Mouse (Mus musculus): ENCODE measurements around the gene Slc43a3. TPM values are rescaled to one million over a fixed set of nuclear protein-coding genes. Genes with fewer than 3 reads are reported as not detected.
A peak's percentile ranks its signal among the peaks of the same experiment; 100 is the strongest.

The Slc43a3 gene
- total RNA-seq, 4 experiments from 2014 or later, result 1.1 to 3.1 (median 2.1) TPM; not detected in 1

GRCm38 (mm10) chr2:84980188-84980587, 43.8 kb downstream of the Slc43a3 start, which contains the start of gene Prg2:
TSS of gene Prg2 (plus strand) at chr2:84980461.
- DNase-seq (ENCODE audit: low spot score in 2 of 2), result no peak

GRCm38 (mm10) chr2:84987930-84988329, 51.6 kb downstream of the Slc43a3 start, which contains the start of gene Prg3:
TSS of gene Prg3 (plus strand) at chr2:84988215.
- no peak for DNase-seq (ENCODE audit: low spot score in 2 of 2)

- DNase-seq (ENCODE audit: low spot score in 2 of 2), result no peak
Observed at GRCm38 (mm10) chr2:84996376-84996775, 60.0 kb downstream of the Slc43a3 start.

- DNase-seq (ENCODE audit: low spot score in 2 of 2), result no peak
Observed at GRCm38 (mm10) chr2:84999486-85000181, 63.3 kb downstream of the Slc43a3 start.

GRCm38 (mm10) chr2:85001497-85001896, 65.1 kb downstream of the Slc43a3 start:
- no peak for DNase-seq (ENCODE audit: low spot score in 2 of 2)

GRCm38 (mm10) chr2:85002575-85002974, 66.2 kb downstream of the Slc43a3 start:
- DNase-seq (ENCODE audit: low spot score in 2 of 2), result no peak

GRCm38 (mm10) chr2:85004341-85004740, 68.0 kb downstream of the Slc43a3 start:
- DNase-seq (ENCODE audit: low spot score in 2 of 2), result peak in 1 of 2 experiments; percentile 15

GRCm38 (mm10) chr2:85006600-85006999, 70.2 kb downstream of the Slc43a3 start:
- DNase-seq (ENCODE audit: low spot score in 2 of 2), result no peak

- DNase-seq (ENCODE audit: low spot score in 2 of 2), result peak in 1 of 2 experiments; percentile 27
Observed at GRCm38 (mm10) chr2:85007729-85008128, 71.3 kb downstream of the Slc43a3 start.

Small RNA genes within 50 kb of the gene (microRNA-seq; reads per million reads assigned to microRNA genes)
- gene Gm24332, result 0 reads per million in 2 experiments

Other genes with a start within 250 kb of the Slc43a3 start
- gene Zdhhc5, start 221.4 kb upstream of the Slc43a3 start, total RNA-seq (2022), result 10 to 100 TPM; 34.5 to 41.7 (median 36.3) TPM
- 10 to 100 TPM in 1 of 4 experiments, 1 to 10 TPM in 3; 7.4 to 10.4 (median 8.5) TPM for gene Clp1, start 209.2 kb upstream of the Slc43a3 start, total RNA-seq (2022)
- 100 to 1,000 TPM in 1 of 4 experiments, 10 to 100 TPM in 3; 68.7 to 105 (median 85.1) TPM for gene Ypel4, start 202.5 kb upstream of the Slc43a3 start, total RNA-seq (2022)
- gene Gm19426, start 192.9 kb upstream of the Slc43a3 start, total RNA-seq (2022), result 1 to 10 TPM; 1.9 to 4.2 (median 2.5) TPM
- 10 to 100 TPM in 2 of 4 experiments, 1 to 10 TPM in 2; 6.2 to 16.4 (median 10.8) TPM for gene Serping1, start 161.1 kb upstream of the Slc43a3 start, total RNA-seq (2022)
- 1 to 10 TPM; 5.2 to 9.3 (median 5.6) TPM for gene Ube2l6, start 137.8 kb upstream of the Slc43a3 start, total RNA-seq (2022)
- not detected for gene Smtnl1, start 113.9 kb upstream of the Slc43a3 start, total RNA-seq (2022)
- gene Timm10, start 109.6 kb upstream of the Slc43a3 start, total RNA-seq (2022), result 10 to 100 TPM; 44.2 to 55.4 (median 50.7) TPM
- 1 to 10 TPM in 1 of 4 experiments, under 1 TPM in 2, not detected in 1; 0.34 to 1.3 (median 0.63) TPM for gene Slc43a1, start 97.7 kb upstream of the Slc43a3 start, total RNA-seq (2022)
- gene Rtn4rl2, start 49.9 kb upstream of the Slc43a3 start, total RNA-seq (2022), result 10 to 100 TPM; 63.8 to 85.9 (median 79.0) TPM
- gene Prg2, start 43.9 kb downstream of the Slc43a3 start, total RNA-seq (2022), result not detected
- gene Prg3, start 51.6 kb downstream of the Slc43a3 start, total RNA-seq (2022), result not detected
- gene Ssrp1, start 100.7 kb downstream of the Slc43a3 start, total RNA-seq (2022), result 100 to 1,000 TPM; 111 to 137 (median 126) TPM
- gene P2rx3, start 100.9 kb downstream of the Slc43a3 start, total RNA-seq (2022), result 1 to 10 TPM; 2.1 to 2.6 (median 2.3) TPM
- gene Tnks1bp1, start 111.4 kb downstream of the Slc43a3 start, total RNA-seq (2022), result 100 to 1,000 TPM; 160 to 169 (median 163) TPM
- 1 to 10 TPM in 1 of 4 experiments, under 1 TPM in 3; 0.13 to 1.4 (median 0.59) TPM for gene Aplnr, start 199.6 kb downstream of the Slc43a3 start, total RNA-seq (2022)

Measured in layer of hippocampus, adult 8-10 months (tissue).